Mouse (Mus musculus): ENCODE measurements around the gene Nrn1l.

GRCm38 (mm10) chr8:105933762-105934161 is 40.4 kb downstream of the Nrn1l start, which contains the start of gene Ctrl:
- no peak for TF ChIP-seq GATA1 (IDR thresholded peaks at IDR 0.05; ENCODE audit: borderline replicate concordance, low read length)
- no peak for TF ChIP-seq FLI1 (IDR thresholded peaks at IDR 0.05; ENCODE audit: low read length)
